Mouse (Mus musculus) kidney, postnatal 14 days (tissue): Measurements from ENCODE around the gene Zfp64.

ENCODE experiments used
- DNase-seq: peaks from one replicate; pipeline ENCODE4 v3.0.0; 2022; ENCODE audit warnings: mixed read lengths

Zfp64 gene

DNA sequence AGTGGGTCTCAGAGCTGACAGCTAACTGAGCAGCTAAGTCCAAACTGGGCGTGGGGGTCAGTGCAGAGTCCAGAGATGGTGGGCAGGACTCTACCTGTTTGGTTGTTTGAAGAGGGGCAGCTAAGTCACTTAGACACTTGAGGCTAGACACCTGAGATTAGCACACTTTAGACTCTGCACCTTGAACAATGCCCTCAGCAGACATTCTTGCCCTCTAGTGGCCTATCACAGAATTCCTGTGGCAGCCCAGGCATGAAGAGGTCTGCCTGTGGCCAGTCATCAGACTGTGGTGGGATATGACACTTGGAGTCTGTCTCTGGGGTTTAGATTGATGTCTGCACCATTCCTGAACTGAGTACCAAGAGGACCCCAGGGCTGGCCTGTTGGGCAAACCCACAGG, 7.7 kb downstream of the Zfp64 start:
- DNase-seq = peak; percentile 50

GRCm38 (mm10) chr2:168944011-168944410, 11.4 kb downstream of the Zfp64 start:
- no peak for DNase-seq

- no peak for DNase-seq
Measured at GRCm38 (mm10) chr2:168939941-168940340, 15.4 kb downstream of the Zfp64 start.

GRCm38 (mm10) chr2:168939261-168939933, 16.0 kb downstream of the Zfp64 start:
- no peak for DNase-seq

DNA sequence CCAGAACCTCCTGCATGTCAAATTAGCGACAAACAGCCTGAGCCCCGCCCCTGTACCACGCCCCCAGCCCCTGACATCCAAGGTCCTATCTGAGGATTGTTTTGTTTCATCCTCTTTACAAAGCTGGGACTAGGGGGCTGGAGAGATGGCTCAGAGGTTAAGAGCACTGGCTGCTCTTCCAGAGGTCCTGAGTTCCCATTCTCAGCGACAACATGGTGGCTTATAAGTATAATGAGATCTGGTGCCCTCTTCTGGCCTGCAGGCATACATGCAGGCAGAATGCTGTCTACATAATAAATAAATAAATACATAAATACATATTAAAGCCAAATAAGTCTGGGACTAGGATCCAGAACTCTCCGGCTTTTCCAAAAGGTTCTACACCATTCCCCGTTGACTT, 18.5 kb downstream of the Zfp64 start:
- no peak for DNase-seq

GRCm38 (mm10) chr2:168935165-168935564, 20.2 kb downstream of the Zfp64 start:
- no peak for DNase-seq

DNA sequence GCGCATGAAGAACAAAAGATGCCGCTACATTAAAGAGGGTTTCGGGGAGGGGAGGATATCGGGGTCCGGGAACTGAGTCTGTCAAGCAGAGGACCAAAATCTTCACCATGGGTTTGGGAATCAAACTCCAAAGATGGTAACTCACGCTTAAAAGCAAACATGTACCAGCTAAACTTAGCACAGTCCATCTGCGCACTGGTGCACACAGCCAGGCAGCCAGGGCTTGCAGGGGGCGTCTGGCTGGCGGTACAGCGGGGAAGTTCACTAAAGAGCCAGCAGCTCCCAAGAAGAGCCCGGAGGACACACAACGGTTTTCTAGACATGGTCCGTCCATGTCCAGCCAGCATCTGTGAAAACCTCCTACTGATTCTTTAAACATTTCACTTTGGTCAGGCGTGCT, 23.7 kb downstream of the Zfp64 start:
- no peak for DNase-seq

GRCm38 (mm10) chr2:168929691-168930090, 25.7 kb downstream of the Zfp64 start:
- DNase-seq = peak; percentile 70

DNA sequence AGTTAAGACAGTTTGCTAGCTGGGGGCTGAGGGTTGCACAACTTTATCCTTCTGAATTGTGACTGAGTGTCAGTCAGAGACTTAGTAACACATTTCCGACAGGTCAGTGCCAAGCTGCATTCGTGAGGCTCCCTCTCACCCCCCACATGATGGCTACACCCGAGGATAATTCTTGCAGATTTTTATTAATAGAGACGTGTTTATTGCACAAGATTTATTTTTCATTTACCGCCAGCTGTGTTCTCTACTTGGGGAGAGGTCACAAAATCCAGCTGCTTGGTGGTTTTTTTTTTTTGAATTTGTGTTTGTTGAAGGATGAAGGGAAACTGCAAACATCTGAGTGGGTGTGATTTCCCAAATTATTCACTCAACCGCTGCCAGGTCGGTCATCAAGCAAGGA, 28.0 kb downstream of the Zfp64 start:
- no peak for DNase-seq

- DNase-seq = no peak
Measured at GRCm38 (mm10) chr2:168926257-168926810, 29.1 kb downstream of the Zfp64 start.

GRCm38 (mm10) chr2:168923706-168924105, 31.7 kb downstream of the Zfp64 start:
- DNase-seq = peak; percentile 45

GRCm38 (mm10) chr2:168922466-168922865, 32.9 kb downstream of the Zfp64 start:
- no peak for DNase-seq

- no peak for DNase-seq
Measured at GRCm38 (mm10) chr2:168920007-168920406, 35.4 kb downstream of the Zfp64 start.

DNA sequence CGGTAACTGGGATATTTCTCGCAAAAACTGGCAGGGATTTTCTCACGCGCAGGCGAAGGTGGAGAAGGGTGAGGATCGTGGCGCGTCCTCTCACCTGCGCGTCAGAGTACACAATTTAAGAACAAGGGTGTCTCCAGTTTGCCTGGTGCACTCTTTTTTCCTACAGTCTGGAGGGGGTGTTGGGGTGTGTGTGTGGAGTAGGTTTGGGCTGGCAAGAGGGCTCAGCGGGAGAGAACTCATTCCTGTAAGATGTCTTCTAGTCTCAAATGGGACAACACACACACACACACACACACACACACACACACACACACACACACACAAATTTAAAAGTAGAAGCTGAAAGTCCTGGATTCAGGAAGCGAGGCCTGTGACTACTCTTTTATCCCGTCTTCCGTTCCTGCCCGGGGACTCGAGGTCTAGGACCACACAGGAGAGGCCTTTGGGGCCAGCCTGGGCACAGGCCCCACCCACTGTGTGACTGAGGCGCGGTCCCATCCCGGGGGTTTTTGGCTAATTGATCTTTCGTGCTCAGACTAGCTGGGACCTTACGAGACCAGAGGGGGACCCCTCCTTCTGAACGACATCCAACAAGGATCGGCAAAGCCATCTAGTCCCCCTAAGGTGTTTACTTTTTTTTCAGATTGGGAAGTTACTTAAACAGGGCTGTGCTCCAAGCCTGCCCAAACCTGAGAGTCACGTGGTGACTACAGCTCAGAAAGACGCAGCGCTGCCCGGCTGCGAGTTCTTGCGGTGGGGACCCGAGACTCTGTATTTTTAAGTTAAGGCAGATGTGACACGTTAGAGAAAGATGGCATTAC, 42.3 kb downstream of the Zfp64 start:
- DNase-seq = no peak

DNA sequence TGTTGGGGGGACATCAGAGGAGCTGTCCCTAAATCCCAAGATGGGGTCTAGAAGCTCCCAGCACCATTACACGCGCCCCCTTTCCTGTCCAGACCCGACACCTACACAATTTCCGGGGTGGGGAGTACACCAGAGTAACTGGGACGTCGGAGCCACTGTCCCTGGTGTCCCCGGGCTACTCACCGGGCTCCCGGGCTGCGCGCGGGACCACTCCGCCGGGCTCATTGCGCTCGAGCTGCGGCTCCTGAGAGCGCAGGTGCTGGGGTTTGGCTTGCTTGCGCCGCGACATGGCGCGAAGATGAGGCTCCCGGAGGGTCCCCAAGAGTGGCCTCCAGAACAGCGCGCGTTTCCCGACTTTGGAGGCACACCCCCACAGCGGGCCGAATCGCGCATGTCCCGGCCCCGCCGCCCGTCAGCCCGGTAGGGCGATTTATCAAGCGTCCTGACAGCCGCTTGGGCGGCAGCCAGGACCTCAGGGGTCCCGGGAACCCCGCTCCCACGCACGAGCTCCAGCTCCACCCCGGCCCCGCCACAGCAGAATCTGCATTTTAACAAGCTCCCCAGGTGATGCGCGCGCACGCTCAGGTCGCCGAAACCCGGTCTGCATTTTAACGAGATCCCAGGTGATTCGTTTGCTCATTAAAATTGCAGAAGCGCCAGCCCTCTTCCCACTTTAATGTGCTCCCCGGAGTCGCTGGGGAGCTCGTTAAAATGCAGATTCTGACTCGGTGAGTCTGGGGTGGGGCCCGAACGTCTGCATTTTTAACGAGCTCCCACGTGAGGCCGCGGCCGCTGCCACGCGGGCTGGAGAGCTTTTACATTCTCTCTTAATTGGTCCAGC, 43.1 kb downstream of the Zfp64 start:
- DNase-seq = peak; percentile 35

DNA sequence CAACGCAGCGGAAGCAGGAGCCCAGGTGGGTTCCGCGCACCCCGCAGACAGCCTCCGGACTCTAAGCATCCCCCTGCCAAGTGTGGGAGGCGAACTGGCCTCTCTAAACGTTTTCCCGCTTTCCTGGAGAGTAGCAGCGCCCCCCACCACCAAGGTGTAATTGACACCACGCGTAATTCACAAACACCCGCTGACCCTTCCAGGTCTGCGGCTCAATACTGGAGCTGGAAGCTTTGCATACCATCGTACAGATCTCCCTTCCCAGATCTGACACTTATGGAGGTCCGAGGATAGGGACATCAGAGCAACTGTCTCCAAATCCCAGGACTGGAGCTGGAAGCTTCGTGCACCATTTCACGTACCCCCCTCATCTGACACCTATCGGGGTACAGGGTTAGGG, 43.9 kb downstream of the Zfp64 start:
- no peak for DNase-seq

DNA sequence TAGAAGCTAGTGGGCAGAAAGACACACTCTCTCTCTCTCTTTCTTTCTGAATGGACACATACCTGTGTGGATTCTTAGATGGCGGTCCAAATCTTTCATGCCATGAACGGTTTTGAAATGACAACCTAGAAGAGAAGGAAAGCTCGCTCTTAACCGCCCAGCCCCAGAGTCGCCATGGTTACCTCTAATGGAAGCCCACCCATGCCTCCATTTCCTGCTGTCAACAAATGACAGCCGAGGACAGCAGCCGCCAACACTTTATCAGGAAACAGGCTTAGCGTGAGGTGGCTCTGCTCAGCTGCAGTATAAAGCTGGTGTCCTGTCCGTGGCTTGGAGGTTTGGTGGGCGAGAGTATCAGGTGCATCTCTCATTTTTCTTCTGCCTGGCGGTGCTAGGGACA, 49.4 kb downstream of the Zfp64 start:
- no peak for DNase-seq

DNA sequence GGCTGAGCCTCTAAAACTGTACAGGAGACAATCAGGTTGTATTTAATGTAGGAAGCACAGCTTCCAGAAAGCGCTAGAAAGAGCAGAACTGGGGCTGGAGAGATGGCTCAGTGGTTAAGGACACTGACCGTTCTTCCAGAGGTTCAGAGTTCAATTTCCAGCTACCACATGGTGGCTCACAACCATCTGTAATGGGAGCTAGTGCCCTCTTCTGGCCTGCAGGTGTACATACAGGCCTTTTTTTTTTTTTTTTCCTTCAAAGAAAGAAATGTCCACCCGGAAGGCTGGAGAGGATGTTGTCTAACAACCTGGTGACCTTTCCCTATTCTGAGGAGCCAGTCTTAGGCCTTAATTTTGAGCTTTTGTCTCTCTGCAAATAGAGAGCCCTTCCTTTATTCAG, 50.5 kb downstream of the Zfp64 start:
- DNase-seq = no peak

GRCm38 (mm10) chr2:168904188-168904587, 51.2 kb downstream of the Zfp64 start:
- peak; percentile 58 for DNase-seq

GRCm38 (mm10) chr2:168902634-168903033, 52.8 kb downstream of the Zfp64 start:
- peak; percentile 34 for DNase-seq

DNA sequence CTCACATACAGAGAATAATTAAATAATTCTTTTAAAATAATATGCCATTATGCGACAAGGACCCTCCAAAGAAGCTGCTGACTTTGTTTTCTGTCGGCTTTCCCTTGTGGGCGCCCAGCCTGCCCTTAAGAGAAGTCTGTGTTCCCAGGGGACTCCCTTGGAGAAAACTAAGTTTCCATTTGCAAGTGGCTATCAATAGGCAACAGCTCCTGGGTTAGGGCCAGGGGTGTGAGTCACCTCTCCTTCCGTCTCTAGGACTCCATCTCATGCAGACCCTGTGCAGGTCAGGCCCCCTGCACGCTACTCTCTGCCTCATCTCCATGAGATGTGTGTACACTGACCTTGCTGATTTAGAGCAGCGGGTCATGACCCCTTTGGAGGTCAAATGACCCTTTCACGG, 57.5 kb downstream of the Zfp64 start:
- DNase-seq = no peak

GRCm38 (mm10) chr2:168895531-168895930, 59.9 kb downstream of the Zfp64 start:
- DNase-seq = no peak

GRCm38 (mm10) chr2:168894738-168895137, 60.6 kb downstream of the Zfp64 start:
- no peak for DNase-seq
